Mouse (Mus musculus): ENCODE results near the gene Tceal6.
"Not testable (repeated sequence)": the region's sequence is repeated elsewhere in the genome, so short reads cannot be mapped to it uniquely, and the experiment has no call there.

The Tceal6 gene

DNA sequence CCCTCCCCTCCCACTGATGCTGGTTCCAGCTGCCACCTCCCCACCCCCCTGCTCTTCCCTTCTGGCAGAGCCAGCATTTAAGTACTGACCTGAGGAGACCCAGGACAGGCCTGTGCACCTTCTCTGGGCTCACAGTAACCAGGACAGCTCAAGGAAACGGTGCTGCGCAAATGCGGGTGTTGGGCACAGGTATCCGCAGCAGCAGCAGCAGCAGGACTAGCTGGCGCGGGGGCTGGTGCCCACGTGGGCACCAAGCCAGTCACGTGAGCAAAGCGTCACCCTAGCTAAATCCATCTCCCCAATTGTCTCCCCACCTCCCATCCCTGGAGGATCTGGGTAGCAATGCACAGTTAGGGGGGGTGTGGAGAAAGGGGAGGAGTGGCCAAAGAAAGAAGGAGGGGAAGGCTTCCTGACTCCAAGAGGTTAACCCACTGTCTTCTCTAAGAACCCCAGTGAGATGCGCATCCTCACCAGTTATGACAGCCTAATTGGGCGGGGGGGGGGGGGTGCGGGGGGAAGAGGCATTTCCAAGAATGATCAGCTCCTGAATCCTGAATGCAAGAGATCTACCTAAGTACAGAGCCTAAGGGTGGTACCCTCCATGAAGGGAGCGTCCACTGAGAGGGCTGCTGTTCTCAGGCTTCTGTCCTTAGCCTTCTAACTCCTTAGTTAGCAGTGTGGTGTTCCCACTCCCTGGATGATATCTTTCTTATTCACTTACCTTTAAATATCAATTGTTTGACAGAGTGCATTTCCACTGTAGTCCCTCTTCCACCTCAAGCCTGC, at the start of gene Tceal6:
Gene Tceal6 (minus strand): TSS at position 252 of the 786 bp plus-strand sequence.
- DNase-seq, result no peak

DNA sequence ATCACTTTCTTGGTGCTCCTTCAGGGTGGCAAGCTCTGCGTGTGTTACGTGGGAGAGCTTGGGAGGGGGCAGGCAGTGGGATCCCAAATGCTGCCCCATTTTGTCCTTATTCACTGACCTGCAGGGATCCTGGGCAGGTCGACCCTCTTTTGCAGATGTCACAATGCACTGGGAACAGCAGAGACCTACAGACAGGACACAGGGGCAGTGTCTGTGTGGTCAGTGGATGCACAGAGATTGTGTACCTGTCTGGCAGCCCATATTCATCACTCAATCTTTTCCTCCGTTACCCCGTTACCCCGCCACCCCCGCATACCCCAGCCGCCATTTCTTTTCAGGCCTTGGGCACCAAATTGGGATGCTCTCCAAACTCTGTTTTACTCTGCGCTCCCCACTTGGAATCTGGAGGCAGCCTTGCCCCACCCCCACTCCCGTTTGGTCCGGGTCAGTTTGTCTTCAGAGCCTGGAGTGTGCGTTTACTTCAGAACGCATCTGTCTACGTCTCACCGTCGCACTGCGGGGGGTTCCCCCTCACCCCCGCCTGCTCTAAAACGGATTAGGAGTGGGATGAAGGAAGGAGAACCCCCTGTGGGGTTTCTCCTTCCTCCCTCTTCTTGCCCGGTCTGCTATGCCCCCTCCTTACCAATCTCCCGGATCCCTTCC, 583 bp downstream of the Tceal6 start:
- not testable (repeated sequence) for DNase-seq

DNA sequence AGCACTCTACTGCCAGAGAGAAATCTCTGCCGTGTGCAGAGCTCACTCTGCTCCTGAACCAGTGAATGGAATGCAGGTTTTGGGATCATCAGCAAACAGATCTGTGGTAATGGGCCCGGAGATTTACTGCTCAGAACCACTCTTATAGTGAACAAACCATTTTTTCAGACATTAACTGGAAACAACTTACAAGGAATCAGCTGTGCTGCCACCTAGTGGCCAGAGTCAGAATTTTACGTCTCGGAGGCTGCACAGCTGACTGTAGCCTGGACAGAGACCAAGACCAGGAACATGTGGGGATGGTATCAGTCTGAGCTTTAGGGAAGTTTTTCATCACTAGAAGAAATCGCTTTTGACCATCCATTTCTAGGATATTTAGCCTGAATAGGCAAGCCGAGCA, 20.6 kb downstream of the Tceal6 start:
- DNase-seq, result not testable (repeated sequence)

DNA sequence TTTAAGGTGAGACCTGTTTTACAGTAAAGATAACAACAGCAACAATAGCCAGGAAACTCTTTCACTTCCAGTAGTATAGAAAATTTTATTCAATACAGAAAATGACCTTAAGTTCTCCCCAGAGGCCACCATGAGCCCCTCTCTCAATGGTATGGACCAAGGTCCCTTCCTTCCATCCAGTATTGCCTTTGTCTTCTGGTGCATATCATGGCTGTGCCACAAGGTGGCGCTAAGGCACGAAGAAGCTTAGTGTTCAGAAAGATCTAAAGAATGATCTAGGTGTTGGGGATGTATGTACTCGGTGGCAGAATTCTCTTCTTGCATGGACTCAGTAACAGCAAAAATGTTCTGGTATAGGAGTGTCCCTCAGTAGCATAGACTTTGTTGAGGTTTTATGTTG, 21.8 kb downstream of the Tceal6 start:
- not testable (repeated sequence) for DNase-seq

DNA sequence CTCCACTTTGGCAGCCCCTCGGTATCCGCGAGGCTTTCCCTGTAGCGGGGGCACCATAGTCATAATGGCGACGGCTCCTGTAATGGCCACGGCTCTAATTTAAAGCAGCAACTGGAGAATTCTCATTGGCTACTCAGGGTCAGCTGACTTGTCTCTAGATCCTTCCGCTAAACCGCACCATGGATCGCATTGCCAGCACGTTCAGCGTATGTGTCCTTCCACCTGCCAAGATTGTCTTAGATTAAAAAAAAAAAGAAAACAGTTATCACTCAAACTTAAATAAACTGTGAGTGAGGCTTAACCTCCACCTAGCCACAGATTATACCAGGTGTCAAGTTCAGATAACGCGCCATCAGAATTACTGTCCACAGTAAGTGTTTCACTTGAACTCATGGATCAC, 33.0 kb downstream of the Tceal6 start, which contains the start of gene Gm15023:
Gene Gm15023 (minus strand): TSS at position 101 of the 400 bp plus-strand sequence.
- not testable (repeated sequence) for DNase-seq

Data from thymus, postnatal 36 days (tissue).